Mouse (Mus musculus) thymus, postnatal 36 days (tissue): ENCODE data around the gene Plg.

Experiments
- DNase-seq, 2 experiments: peaks; one replicate each; pipeline ENCODE4 v3.0.0; 2022; ENCODE audit warnings: mixed read lengths in 2 of 2

Plg gene

GRCm38 (mm10) chr17:12455143-12455790, 76.9 kb downstream of the Plg start:
- peak; percentile 37 to 49 for DNase-seq

GRCm38 (mm10) chr17:12461168-12461567, 82.8 kb downstream of the Plg start:
- DNase-seq = no peak

GRCm38 (mm10) chr17:12466501-12467000, 88.1 kb downstream of the Plg start:
- DNase-seq = peak in 1 of 2 experiments; percentile 27

- no peak for DNase-seq
Observed at GRCm38 (mm10) chr17:12467642-12468041, 89.2 kb downstream of the Plg start.

- no peak for DNase-seq
Observed at GRCm38 (mm10) chr17:12468745-12469144, 90.3 kb downstream of the Plg start.
